Mouse (Mus musculus): Measurements from ENCODE around the gene Cflar. TPM values are rescaled to one million over a fixed set of nuclear protein-coding genes. Genes with fewer than 3 reads are reported as not detected.
"Not testable (repeated sequence)": the region's sequence is repeated elsewhere in the genome, so short reads cannot be mapped to it uniquely, and the experiment has no call there.

Gene Cflar
- polyA plus RNA-seq, 1 experiment from 2014 or later, result 30.7 TPM

GRCm38 (mm10) chr1:58693696-58694095, 17.6 kb upstream of the Cflar start:
- 77% methylated on average over 1 of the region's 1 CpGs for WGBS
- no peak overlapping the region for H3K27ac ChIP-seq
- no peak for DNase-seq (ENCODE audit: extremely low spot score, low spot score)

GRCm38 (mm10) chr1:58695810-58696209, 15.5 kb upstream of the Cflar start, which contains the start of gene Als2cr12:
Als2cr12 (minus strand) TSS chr1:58695989.
- H3K4me1 ChIP-seq; DNase-seq (ENCODE audit: extremely low spot score, low spot score); H3K27me3 ChIP-seq (ENCODE audit: poor library complexity, severe bottlenecking); H3K9me3 ChIP-seq; H3K27ac ChIP-seq; H3K36me3 ChIP-seq (replicated peaks); H3K4me3 ChIP-seq: not testable (repeated sequence)
- 83% methylated on average over 4 of the region's 4 CpGs for WGBS

More at GRCm38 (mm10) chr1:58693696-58694095, 17.6 kb upstream of the Cflar start:
- H3K4me3 ChIP-seq, result no peak overlapping the region
- no peaks in the 10 kb centered on the region for H3K36me3 ChIP-seq (replicated peaks)
- H3K4me1 ChIP-seq, result no peaks in the 10 kb centered on the region
- no peaks in the 10 kb centered on the region for H3K27me3 ChIP-seq (ENCODE audit: poor library complexity, severe bottlenecking)
- no peaks in the 10 kb centered on the region for H3K9me3 ChIP-seq

DNA sequence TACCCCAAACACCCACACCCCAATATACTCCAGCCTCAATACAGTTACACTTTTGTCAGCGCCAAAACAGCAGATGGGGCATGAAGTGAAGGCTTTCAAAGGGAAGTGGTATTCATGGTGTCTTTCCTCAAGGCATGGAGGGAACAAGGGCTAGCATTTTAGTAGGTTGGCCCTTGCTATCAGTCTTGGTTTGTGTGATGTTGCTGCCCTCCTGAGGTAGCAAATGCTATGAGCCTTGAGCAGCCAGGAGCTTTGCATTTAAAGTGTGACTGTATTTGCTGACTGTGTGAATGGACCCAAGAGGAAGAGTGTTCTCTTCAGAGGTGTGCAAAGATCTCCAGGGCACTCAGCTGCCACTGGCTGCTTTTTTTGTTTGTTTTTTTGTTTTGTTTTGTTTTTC, 13.7 kb upstream of the Cflar start:
- not testable (repeated sequence) for H3K36me3 ChIP-seq (replicated peaks); H3K27me3 ChIP-seq (ENCODE audit: poor library complexity, severe bottlenecking); H3K9me3 ChIP-seq; H3K4me3 ChIP-seq; H3K4me1 ChIP-seq; H3K27ac ChIP-seq; DNase-seq (ENCODE audit: extremely low spot score, low spot score)
- 60% methylated on average over 1 of the region's 1 CpGs for WGBS

GRCm38 (mm10) chr1:58698781-58699180, 12.5 kb upstream of the Cflar start:
- H3K27me3 ChIP-seq (ENCODE audit: poor library complexity, severe bottlenecking), result no peaks in the 10 kb centered on the region
- no peak overlapping the region for H3K27ac ChIP-seq
- DNase-seq (ENCODE audit: extremely low spot score, low spot score), result no peak
- no peaks in the 10 kb centered on the region for H3K4me1 ChIP-seq
- WGBS, result 88% methylated on average over 4 of the region's 4 CpGs
- no peaks in the 10 kb centered on the region for H3K9me3 ChIP-seq
- H3K4me3 ChIP-seq, result no peak overlapping the region
- no peaks in the 10 kb centered on the region for H3K36me3 ChIP-seq (replicated peaks)

GRCm38 (mm10) chr1:58699988-58700387, 11.3 kb upstream of the Cflar start:
- H3K27ac ChIP-seq, result no peak overlapping the region
- DNase-seq (ENCODE audit: extremely low spot score, low spot score), result no peak
- no peaks in the 10 kb centered on the region for H3K4me1 ChIP-seq
- H3K36me3 ChIP-seq (replicated peaks), result no peaks in the 10 kb centered on the region
- H3K9me3 ChIP-seq, result no peaks in the 10 kb centered on the region
- no peak overlapping the region for H3K4me3 ChIP-seq
- H3K27me3 ChIP-seq (ENCODE audit: poor library complexity, severe bottlenecking), result no peaks in the 10 kb centered on the region
- WGBS, result 80% methylated on average over 3 of the region's 3 CpGs

DNA sequence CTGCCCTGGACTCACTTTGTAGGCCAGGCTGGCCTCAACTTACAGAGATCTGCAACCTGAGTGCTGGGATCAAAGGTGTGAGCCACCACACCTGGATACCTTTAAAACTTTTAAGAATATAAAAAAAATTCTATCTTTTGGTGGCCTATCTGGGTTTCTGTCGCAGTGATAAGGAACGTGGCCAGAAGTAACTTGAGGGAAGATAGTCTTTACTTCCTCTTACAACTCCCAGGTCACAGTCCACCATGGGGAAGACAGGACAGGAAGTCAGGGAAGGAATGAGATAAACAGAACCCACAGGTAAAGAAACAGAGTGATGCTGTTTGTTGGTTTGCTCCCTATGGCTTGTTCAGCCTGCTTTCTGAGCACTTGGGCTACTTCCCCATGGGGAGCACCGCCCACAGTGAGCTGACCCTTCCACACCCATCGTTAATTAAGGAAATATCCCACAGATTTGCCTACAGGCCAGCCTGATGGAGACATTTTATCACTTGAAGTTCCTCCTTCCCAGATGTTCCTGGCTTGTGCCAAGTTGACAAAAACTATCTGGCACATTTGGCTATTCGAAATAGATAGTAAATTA, 10.6 kb upstream of the Cflar start:
- 87% methylated on average over 5 of the region's 5 CpGs for WGBS
- not testable (repeated sequence) for H3K27ac ChIP-seq, H3K4me3 ChIP-seq

DNA sequence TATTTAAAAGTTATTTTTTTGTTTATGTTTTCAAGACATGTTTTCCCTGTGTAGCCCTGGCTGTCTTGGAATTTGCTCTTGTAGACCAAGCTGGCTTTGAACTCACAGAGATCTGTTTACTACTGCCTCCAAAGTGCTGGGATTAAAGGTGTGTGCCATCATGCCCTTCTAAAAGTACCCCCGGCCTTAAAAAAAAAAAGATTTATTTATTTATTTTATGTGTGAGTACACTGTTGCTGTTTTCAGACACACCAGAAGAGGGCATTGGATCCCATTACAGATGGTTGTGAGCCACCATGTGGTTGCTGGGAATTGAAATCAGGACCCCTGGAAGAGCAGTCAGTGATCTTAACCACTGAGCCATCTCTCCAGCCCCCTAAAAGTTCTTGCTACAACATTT, 1.3 kb upstream of the Cflar start:
- not testable (repeated sequence) for H3K9me3 ChIP-seq; DNase-seq (ENCODE audit: extremely low spot score, low spot score); H3K36me3 ChIP-seq (replicated peaks); H3K4me3 ChIP-seq; H3K27ac ChIP-seq; H3K27me3 ChIP-seq (ENCODE audit: poor library complexity, severe bottlenecking)
- WGBS, result 97% methylated on average over 1 of the region's 1 CpGs
- peaks cover 37% of the 10 kb centered on the region for H3K4me1 ChIP-seq

More for the DNA sequence above, 10.6 kb upstream of the Cflar start:
- H3K9me3 ChIP-seq; H3K27me3 ChIP-seq (ENCODE audit: poor library complexity, severe bottlenecking); H3K4me1 ChIP-seq; DNase-seq (ENCODE audit: extremely low spot score, low spot score); H3K36me3 ChIP-seq (replicated peaks): not testable (repeated sequence)

DNA sequence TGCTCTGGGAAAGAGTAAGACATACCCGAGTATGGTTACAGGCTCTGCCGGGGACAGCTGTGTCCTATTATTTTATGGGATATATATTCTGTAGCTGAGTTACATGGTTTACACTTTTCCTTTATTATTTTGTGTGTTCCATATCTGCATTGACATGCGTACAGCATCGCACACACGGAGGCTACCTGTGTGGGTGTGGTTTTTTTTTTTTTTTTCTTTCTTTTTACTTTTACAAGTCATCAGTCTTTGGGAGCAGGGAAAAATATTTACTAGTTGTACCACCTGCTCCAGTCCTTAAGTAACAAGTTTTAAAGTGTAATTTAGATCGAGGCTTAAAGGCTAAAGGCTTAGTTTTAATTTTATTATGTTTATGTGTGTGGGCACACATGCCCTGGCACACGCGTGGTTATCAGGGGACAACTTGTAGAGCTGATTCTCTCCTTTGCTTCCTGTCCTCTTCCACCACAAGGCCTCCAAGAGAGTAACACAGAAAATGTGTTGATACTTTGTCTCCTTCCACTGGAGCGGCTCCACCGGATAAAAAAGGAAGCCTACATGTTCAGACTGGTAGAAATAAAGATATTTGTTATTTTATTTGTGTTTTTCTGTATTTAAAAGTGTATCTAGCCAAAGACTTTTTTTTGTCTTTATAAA, 470 bp upstream of the Cflar start:
- DNase-seq (ENCODE audit: extremely low spot score, low spot score), result peak; percentile 22

DNA sequence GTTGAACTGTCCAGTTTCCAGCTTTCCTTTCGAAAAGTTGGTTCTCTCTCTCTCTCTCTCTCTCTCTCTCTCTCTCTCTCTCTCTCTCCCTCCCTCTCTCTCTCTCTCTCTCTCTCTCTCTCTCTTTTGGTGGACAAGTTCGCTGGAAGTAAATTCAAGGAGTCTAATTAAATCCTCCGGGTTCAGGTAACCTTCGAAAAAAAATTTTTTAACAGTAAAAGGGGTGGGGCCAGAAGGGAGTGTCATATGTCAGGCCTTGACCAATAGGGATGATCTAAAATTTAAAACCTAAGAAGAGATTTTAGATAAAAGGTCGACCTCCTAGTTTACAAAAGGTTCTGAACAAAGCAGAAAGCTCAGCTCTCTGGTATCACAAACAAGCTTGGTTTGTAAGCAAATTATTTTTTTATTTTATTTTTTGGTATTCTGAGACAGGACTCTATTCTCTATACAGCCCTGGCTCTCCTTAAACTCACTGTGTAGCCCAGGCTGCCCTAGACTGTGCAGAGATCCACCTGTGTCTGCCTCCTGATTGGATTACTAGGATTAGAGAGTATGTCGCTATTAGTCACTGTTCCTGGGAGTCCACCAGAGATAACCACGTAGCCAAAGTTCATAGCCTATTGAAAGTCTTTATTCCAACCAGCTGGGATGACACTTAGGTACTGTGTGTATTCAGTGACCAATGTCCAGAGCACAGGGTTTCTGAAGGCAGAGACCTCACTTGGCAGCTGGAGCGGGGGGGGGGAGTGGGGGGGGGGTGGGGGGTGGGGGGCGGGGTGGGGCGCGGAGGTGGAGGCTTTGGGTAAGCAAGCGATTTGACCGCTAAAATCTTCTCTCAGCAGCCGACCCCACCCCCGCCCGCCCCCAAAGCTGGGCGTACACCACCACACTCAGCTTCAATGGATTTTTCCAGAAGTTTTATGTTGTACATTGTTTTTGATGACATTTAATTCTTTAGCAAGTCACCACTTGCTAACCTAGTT, 1.1 kb downstream of the Cflar start:
- peak; percentile 58 for DNase-seq (ENCODE audit: extremely low spot score, low spot score)
- peak overlapping the region; percentile 71 for H3K4me3 ChIP-seq
- H3K27me3 ChIP-seq (ENCODE audit: poor library complexity, severe bottlenecking), result no peaks in the 10 kb centered on the region
- peaks cover 22% of the 10 kb centered on the region for H3K36me3 ChIP-seq (replicated peaks)
- H3K4me1 ChIP-seq, result peaks cover 50% of the 10 kb centered on the region
- H3K27ac ChIP-seq, result peak overlapping the region; percentile 96
- 3% methylated on average over 17 of the region's 17 CpGs for WGBS
- H3K9me3 ChIP-seq, result no peaks in the 10 kb centered on the region

More for the DNA sequence above, 470 bp upstream of the Cflar start:
- no peaks in the 10 kb centered on the region for H3K9me3 ChIP-seq
- peak overlapping the region; percentile 71 for H3K4me3 ChIP-seq
- 59% methylated on average over 10 of the region's 10 CpGs for WGBS
- H3K27ac ChIP-seq, result peak overlapping the region; percentile 96
- H3K4me1 ChIP-seq, result peaks cover 44% of the 10 kb centered on the region
- H3K27me3 ChIP-seq (ENCODE audit: poor library complexity, severe bottlenecking), result no peaks in the 10 kb centered on the region
- peaks cover 11% of the 10 kb centered on the region for H3K36me3 ChIP-seq (replicated peaks)

- H3K27me3 ChIP-seq (ENCODE audit: poor library complexity, severe bottlenecking), result no peaks in the 10 kb centered on the region
- peak overlapping the region; percentile 71 for H3K4me3 ChIP-seq
- no peaks in the 10 kb centered on the region for H3K9me3 ChIP-seq
- WGBS, result 3% methylated on average over 31 of the region's 31 CpGs
- peak; percentile 56 for DNase-seq (ENCODE audit: extremely low spot score, low spot score)
- peaks cover 25% of the 10 kb centered on the region for H3K36me3 ChIP-seq (replicated peaks)
- H3K4me1 ChIP-seq, result peaks cover 50% of the 10 kb centered on the region
- H3K27ac ChIP-seq, result peak overlapping the region; percentile 96
Observed at GRCm38 (mm10) chr1:58713081-58713892, 2.0 kb downstream of the Cflar start.

DNA sequence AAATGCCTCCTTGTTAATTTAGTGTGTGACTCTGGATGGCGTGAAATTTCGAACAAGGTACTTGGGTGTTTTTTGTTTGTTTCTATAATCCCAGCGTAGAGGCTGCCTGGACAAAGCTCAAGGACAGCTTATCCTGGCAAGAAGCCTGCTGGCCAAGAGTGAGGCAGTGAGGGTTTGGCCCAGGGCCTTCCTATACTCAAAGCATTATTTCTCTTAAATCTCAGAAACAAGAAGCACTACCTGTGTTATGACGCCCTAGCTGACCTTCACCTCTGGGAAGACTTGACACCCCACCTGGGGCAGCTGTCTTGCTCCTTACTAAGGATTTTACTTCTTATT, 2.6 kb downstream of the Cflar start:
- DNase-seq (ENCODE audit: extremely low spot score, low spot score), result no peak
- peak overlapping the region; percentile 96 for H3K27ac ChIP-seq

DNA sequence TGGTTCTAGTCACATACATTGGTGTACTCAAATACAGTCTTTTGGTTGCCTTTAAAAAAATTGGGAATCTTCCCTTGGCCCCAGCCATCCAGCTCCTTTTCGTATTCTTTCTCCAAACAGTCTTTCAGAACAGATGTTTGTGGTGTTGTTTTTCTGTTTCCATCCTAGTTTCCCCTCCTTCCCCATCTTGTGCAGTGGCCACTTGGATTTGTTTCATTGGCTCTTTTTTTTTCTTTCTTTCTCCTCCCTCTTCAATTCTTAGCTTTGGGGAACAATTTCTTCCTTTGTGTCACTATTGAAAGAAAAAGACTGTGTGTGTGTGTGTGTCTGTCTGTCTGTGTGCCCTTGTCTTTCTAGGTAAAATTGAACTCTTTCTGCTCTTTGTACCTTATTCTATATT, 3.1 kb downstream of the Cflar start:
- H3K4me1 ChIP-seq, result peaks cover 50% of the 10 kb centered on the region
- 83% methylated on average over 1 of the region's 1 CpGs for WGBS
- peak overlapping the region; percentile 71 for H3K4me3 ChIP-seq
- DNase-seq (ENCODE audit: extremely low spot score, low spot score), result no peak
- no peaks in the 10 kb centered on the region for H3K27me3 ChIP-seq (ENCODE audit: poor library complexity, severe bottlenecking)
- no peaks in the 10 kb centered on the region for H3K9me3 ChIP-seq
- H3K27ac ChIP-seq, result no peak overlapping the region
- peaks cover 34% of the 10 kb centered on the region for H3K36me3 ChIP-seq (replicated peaks)

More for the DNA sequence above, 2.6 kb downstream of the Cflar start:
- H3K36me3 ChIP-seq (replicated peaks), result peaks cover 29% of the 10 kb centered on the region
- 54% methylated on average over 4 of the region's 4 CpGs for WGBS
- peak overlapping the region; percentile 71 for H3K4me3 ChIP-seq
- no peaks in the 10 kb centered on the region for H3K27me3 ChIP-seq (ENCODE audit: poor library complexity, severe bottlenecking)
- no peaks in the 10 kb centered on the region for H3K9me3 ChIP-seq
- H3K4me1 ChIP-seq, result peaks cover 50% of the 10 kb centered on the region

Measured in forebrain, embryonic 10.5 days (tissue).